Mouse (Mus musculus) ES-E14 (cell line): Measurements from ENCODE around the gene Vamp8. TPM values are rescaled to one million over a fixed set of nuclear protein-coding genes. Genes with fewer than 3 reads are reported as not detected.
A peak's percentile ranks its signal among the peaks of the same experiment; 100 is the strongest.

Source experiments
- DNase-seq: peaks from one replicate; pipeline ENCODE4 v3.0.0-alpha.2; 2013; ENCODE audit warnings: low read depth, low spot score
- H3K27ac ChIP-seq: 2 replicates; pipeline ENCODE4 v1.5.1; 2012; ENCODE audit warnings: low read depth, mild to moderate bottlenecking, low read length, moderate library complexity, mixed read lengths; ENCODE audit not compliant: poor library complexity, insufficient read depth, severe bottlenecking
- H3K36me3 ChIP-seq: 2 replicates; pipeline ENCODE4 v1.6.1; 2012; ENCODE audit warnings: mild to moderate bottlenecking, low read length, moderate library complexity, mixed read lengths; ENCODE audit not compliant: control insufficient read depth, poor library complexity, insufficient read depth, severe bottlenecking
- H3K4me1 ChIP-seq, 2 experiments: fragments of 150-350 bp in 1 of 2; sonication (generic) in 1 of 2; 2 replicates each; pipeline ENCODE4 v1.6.1; 2012; ENCODE audit warnings: low read length in 2 of 2, mild to moderate bottlenecking in 1 of 2, mixed read lengths in 1 of 2; ENCODE audit not compliant: control insufficient read depth in 2 of 2, insufficient read depth in 2 of 2, poor library complexity in 1 of 2
- H3K4me3 ChIP-seq, 2 experiments: fragments of 150-350 bp in 1 of 2; sonication (generic) in 1 of 2; 2 replicates each; pipeline ENCODE4 v1.5.1; 2012; ENCODE audit warnings: low read length in 2 of 2, low read depth in 1 of 2, mild to moderate bottlenecking in 1 of 2, mixed read lengths in 1 of 2; ENCODE audit not compliant: insufficient read depth in 1 of 2, poor library complexity in 1 of 2, severe bottlenecking in 1 of 2
- H3K9ac ChIP-seq: 2 replicates; pipeline ENCODE4 v1.6.1; 2012; ENCODE audit warnings: low read depth, mild to moderate bottlenecking, low read length, mixed read lengths; ENCODE audit not compliant: poor library complexity, insufficient read depth, severe bottlenecking
- H3K9me3 ChIP-seq: fragments of 150-350 bp; sonication (generic); 2 replicates; pipeline ENCODE4 v1.6.1; 2012; ENCODE audit warnings: low read depth, mild to moderate bottlenecking, low read length; ENCODE audit not compliant: control insufficient read depth, insufficient read depth
- CHD2 ChIP-seq: IDR thresholded peaks from 2 replicates; pipeline ENCODE4 v1.6.1; 2014; ENCODE audit warnings: mild to moderate bottlenecking, low read depth, low read length, inconsistent platforms
- HCFC1 ChIP-seq: IDR thresholded peaks from 2 replicates; pipeline ENCODE4 v1.6.1; 2012; ENCODE audit warnings: low read length, inconsistent platforms, borderline replicate concordance; ENCODE audit not compliant: insufficient read depth
- MAFK ChIP-seq: IDR thresholded peaks from 2 replicates; pipeline ENCODE4 v1.6.1; 2014; ENCODE audit warnings: mild to moderate bottlenecking, low read depth, low read length, inconsistent platforms; ENCODE audit not compliant: insufficient read depth
- ZC3H11A ChIP-seq: IDR thresholded peaks from 2 replicates; pipeline ENCODE4 v1.6.1; 2012; ENCODE audit warnings: low read depth, mild to moderate bottlenecking, inconsistent platforms, low read length, borderline replicate concordance
- ZNF384 ChIP-seq: IDR thresholded peaks from 2 replicates; pipeline ENCODE4 v1.6.1; 2012; ENCODE audit warnings: low read depth, low read length, inconsistent platforms
- in situ Hi-C, 2 experiments: fragments of 600-800 bp; cut with MboI; formaldehyde crosslinking; loops; one replicate each; pipeline ENCODE4 v1.15.1; 2025; ENCODE audit warnings: low sequenced_read_pairs in 2 of 2, inconsistent platforms in 1 of 2; ENCODE audit not compliant: unreplicated experiment in 2 of 2
- total RNA-seq: library from RNA; depleted of rRNA; stranded (reverse); fragments of 300-350 nt; gene quantifications from 2 replicates; pipeline ENCODE4 v1.2.3, GENCODE M21; 2012

Vamp8 gene
- total RNA-seq, 1 experiment = 44.0 TPM

GRCm38 (mm10) chr6:72364009-72364408 lies 26.5 kb downstream of the Vamp8 start:
- in situ Hi-C loops = no loop called here
- no peak for TF ChIP-seq ZC3H11A
- no peak for TF ChIP-seq MAFK
- TF ChIP-seq ZNF384 = no peak
- TF ChIP-seq CHD2 = no peak
- no peak for TF ChIP-seq HCFC1
- Histone ChIP-seq H3K27ac (no peak overlapping the region), H3K9ac (no peak overlapping the region), H3K36me3 (peaks cover 7% of the 10 kb centered on the region; the same call in 1 of the 2 replicates), H3K4me3 (no peak overlapping the region), H3K4me1 (peaks cover 0 to 2% of the 10 kb centered on the region in 2 experiments; a peak in 1 of 4 replicates), H3K9me3 (no peaks in the 10 kb centered on the region)
- no peak for DNase-seq

- H3K9ac ChIP-seq = peak overlapping the region; percentile 95
- DNase-seq = peak; percentile 94
- TF ChIP-seq CHD2 (no peak; the same call in 1 of the 2 replicates), HCFC1 (peak; percentile 32; the same call in 1 of the 2 replicates), ZC3H11A (peak; percentile 15; the same call in 1 of the 2 replicates)
- peak overlapping the region; percentile 71; the same call in 1 of the 2 replicates for H3K27ac ChIP-seq
- H3K9me3 ChIP-seq = no peaks in the 10 kb centered on the region
- in situ Hi-C loops = no loop called here
- peaks cover 14% of the 10 kb centered on the region for H3K36me3 ChIP-seq
- peak overlapping the region; percentile 91 to 92 for H3K4me3 ChIP-seq
- H3K4me1 ChIP-seq = peaks cover 0 to 2% of the 10 kb centered on the region in 2 experiments; a peak in 1 of 4 replicates
Measured at GRCm38 (mm10) chr6:72362132-72363028, 28.1 kb downstream of the Vamp8 start.

GRCm38 (mm10) chr6:72361121-72361551 lies 29.4 kb downstream of the Vamp8 start:
- H3K4me1 ChIP-seq = peaks cover 0 to 2% of the 10 kb centered on the region in 2 experiments; a peak in 1 of 4 replicates
- no peak for DNase-seq
- H3K9me3 ChIP-seq = no peaks in the 10 kb centered on the region
- H3K27ac ChIP-seq = no peak overlapping the region
- peaks cover 14% of the 10 kb centered on the region for H3K36me3 ChIP-seq
- in situ Hi-C loops = no loop called here
- TF ChIP-seq ZC3H11A (no peak), CHD2 (no peak), MAFK (no peak), ZNF384 (no peak), HCFC1 (no peak)
- H3K9ac ChIP-seq = peak overlapping the region; percentile 95; the same call in 1 of the 2 replicates
- peak overlapping the region; percentile 19 to 92; a peak in 3 of 4 replicates for H3K4me3 ChIP-seq

DNA sequence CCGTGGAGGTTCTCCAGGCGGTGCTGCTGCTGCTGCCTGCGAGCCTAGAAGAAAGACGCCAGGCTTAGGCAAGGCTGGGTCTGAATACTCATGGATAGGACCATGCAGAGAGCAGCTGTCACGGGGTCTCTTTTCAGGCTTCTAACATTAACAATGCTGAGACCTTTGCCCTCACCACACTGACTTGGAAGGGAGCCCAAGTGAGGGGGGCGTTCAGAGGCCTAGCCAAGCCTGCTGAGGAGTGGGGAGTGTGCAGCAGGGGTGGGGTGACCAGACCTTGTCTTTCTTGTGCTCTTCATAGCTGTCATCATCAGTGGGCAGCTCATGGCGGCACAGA lies 29.9 kb downstream of the Vamp8 start:
- no peak for DNase-seq
- no peaks in the 10 kb centered on the region for H3K9me3 ChIP-seq
- no peak overlapping the region for H3K27ac ChIP-seq
- TF ChIP-seq MAFK = no peak
- TF ChIP-seq HCFC1 = no peak
- TF ChIP-seq CHD2 = no peak
- TF ChIP-seq ZC3H11A = no peak
- no peak for TF ChIP-seq ZNF384
- peak overlapping the region; percentile 32; the same call in 1 of the 2 replicates for H3K9ac ChIP-seq
- H3K36me3 ChIP-seq = peaks cover 14% of the 10 kb centered on the region
- in situ Hi-C loops = no loop called here
- H3K4me1 ChIP-seq = peaks cover 0 to 2% of the 10 kb centered on the region in 2 experiments; a peak in 2 of 4 replicates
- no peak overlapping the region for H3K4me3 ChIP-seq
